Mouse (Mus musculus) embryonic facial prominence, embryonic 13.5 days (tissue): Measurements from ENCODE around the gene Dlg4. TPM values are rescaled to one million over a fixed set of nuclear protein-coding genes. Genes with fewer than 3 reads are reported as not detected.

ENCODE experiments used
- ATAC-seq: fragments of 200-750 bp; cut with Nextera tagmentation; 2 replicates; pipeline ENCODE4 v1.8.0; 2017; ENCODE audit warnings: low read depth; ENCODE audit not compliant: insufficient number of reproducible peaks, insufficient read depth, low FRiP score, low TSS enrichment
- H3K27ac ChIP-seq: fragments of 300-500 bp; sonication (generic); 2 replicates; pipeline ENCODE4 v1.5.1; 2015; ENCODE audit warnings: moderate library complexity, mild to moderate bottlenecking, inconsistent platforms
- H3K27me3 ChIP-seq: fragments of 300-500 bp; sonication (generic); 2 replicates; pipeline ENCODE4 v1.6.1; 2015; ENCODE audit warnings: mild to moderate bottlenecking, inconsistent platforms
- H3K36me3 ChIP-seq: fragments of 300-500 bp; sonication (generic); 2 replicates; pipeline ENCODE4 v1.6.1; 2015; ENCODE audit warnings: mild to moderate bottlenecking, inconsistent platforms
- H3K4me1 ChIP-seq: fragments of 300-500 bp; sonication (generic); 2 replicates; pipeline ENCODE4 v1.6.1; 2015; ENCODE audit warnings: inconsistent platforms
- H3K4me2 ChIP-seq: fragments of 300-500 bp; sonication (generic); 2 replicates; pipeline ENCODE4 v1.6.1; 2015; ENCODE audit warnings: moderate library complexity, mild to moderate bottlenecking, inconsistent platforms
- H3K4me3 ChIP-seq: fragments of 300-500 bp; sonication (generic); 2 replicates; pipeline ENCODE4 v1.5.1; 2015; ENCODE audit warnings: mild to moderate bottlenecking, inconsistent platforms
- H3K9ac ChIP-seq: fragments of 300-500 bp; sonication (generic); 2 replicates; pipeline ENCODE4 v1.6.1; 2015; ENCODE audit warnings: mild to moderate bottlenecking, inconsistent platforms
- H3K9me3 ChIP-seq: fragments of 300-500 bp; sonication (generic); 2 replicates; pipeline ENCODE4 v1.6.1; 2016; ENCODE audit warnings: inconsistent platforms
- WGBS: fragments of 180-500 bp; shearing (Covaris S2); methylation state at CpG from one replicate; pipeline ENCODE4 v1.1.7; 2015; ENCODE audit warnings: mixed read lengths; 5-methylcytosine and 5-hydroxymethylcytosine counted together
- microRNA counts: library from miRNA; unstranded; fragments of <30 nt; microRNA quantifications from one replicate; lab custom pipeline; 2016
- microRNA-seq: library from miRNA; unstranded; fragments of <30 nt; microRNA quantifications from one replicate; pipeline ENCODE4, GENCODE M21; 2016
- polyA plus RNA-seq: library from polyadenylated mRNA; unstranded; fragments of >200 nt; fragmentation: Nextera tagmentation; extraction: Ambion mirVana; gene quantifications from 2 replicates; pipeline ENCODE4 v1.2.1, GENCODE M21; 2015

The Dlg4 gene
- polyA plus RNA-seq, 1 experiment from 2014 or later: 13.1 TPM

DNA sequence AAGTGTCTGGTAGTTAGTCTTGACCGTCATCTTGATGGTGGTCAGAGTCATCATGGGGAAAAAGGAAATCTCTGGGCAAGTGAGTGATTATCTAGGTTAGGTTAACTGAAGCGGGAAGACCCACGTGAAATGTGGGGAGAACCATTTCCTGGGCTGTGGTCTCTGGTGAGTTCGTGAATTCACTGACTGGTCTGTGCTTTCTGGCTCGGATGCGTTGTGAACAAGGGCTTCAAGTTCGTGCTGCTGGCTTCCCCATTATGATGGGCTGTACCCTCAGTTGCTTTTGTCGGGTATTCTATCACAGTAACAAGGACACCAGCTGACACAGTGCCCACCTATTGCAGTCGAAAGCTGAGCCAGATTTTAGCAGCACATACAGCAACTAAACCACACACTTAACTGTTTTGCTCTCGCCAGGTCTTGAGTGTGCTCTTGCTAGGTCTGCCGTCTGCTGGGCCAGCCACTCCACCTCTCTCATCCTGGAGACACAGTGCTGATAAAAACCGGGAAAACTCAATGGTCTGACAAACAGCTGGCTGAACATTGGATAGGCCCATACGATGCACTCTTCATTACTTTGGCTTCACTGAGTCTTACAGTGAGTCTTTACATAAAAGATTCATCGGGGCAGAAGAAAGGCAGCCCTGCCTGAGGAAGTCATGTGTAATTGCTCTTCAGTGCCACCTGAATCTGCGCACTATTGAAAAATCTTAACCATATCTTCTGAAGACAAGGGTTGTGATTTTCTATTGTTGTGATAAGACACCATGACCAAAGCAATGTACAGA is 64.3 kb downstream of the Dlg4 start:
- WGBS: 84% methylated on average over 15 of the region's 15 CpGs
- Histone ChIP-seq H3K27ac (no peak overlapping the region), H3K4me1 (no peaks in the 10 kb centered on the region), H3K4me3 (no peak overlapping the region), H3K9me3 (no peaks in the 10 kb centered on the region), H3K9ac (no peak overlapping the region), H3K36me3 (no peaks in the 10 kb centered on the region), H3K4me2 (no peak overlapping the region), H3K27me3 (no peaks in the 10 kb centered on the region)
- no peak for ATAC-seq

- Histone ChIP-seq H3K4me3 (no peak overlapping the region), H3K27ac (no peak overlapping the region), H3K4me1 (no peaks in the 10 kb centered on the region), H3K4me2 (no peak overlapping the region), H3K27me3 (no peaks in the 10 kb centered on the region), H3K9me3 (0 out of 2 replicates have a peak, but pooled peaks cover 3% of the 10 kb centered on the region), H3K36me3 (no peaks in the 10 kb centered on the region), H3K9ac (no peak overlapping the region)
- ATAC-seq: no peak
- WGBS: 80% methylated on average over 8 of the region's 8 CpGs
Observed at GRCm38 (mm10) chr11:70084563-70084962, 67.8 kb downstream of the Dlg4 start.

DNA sequence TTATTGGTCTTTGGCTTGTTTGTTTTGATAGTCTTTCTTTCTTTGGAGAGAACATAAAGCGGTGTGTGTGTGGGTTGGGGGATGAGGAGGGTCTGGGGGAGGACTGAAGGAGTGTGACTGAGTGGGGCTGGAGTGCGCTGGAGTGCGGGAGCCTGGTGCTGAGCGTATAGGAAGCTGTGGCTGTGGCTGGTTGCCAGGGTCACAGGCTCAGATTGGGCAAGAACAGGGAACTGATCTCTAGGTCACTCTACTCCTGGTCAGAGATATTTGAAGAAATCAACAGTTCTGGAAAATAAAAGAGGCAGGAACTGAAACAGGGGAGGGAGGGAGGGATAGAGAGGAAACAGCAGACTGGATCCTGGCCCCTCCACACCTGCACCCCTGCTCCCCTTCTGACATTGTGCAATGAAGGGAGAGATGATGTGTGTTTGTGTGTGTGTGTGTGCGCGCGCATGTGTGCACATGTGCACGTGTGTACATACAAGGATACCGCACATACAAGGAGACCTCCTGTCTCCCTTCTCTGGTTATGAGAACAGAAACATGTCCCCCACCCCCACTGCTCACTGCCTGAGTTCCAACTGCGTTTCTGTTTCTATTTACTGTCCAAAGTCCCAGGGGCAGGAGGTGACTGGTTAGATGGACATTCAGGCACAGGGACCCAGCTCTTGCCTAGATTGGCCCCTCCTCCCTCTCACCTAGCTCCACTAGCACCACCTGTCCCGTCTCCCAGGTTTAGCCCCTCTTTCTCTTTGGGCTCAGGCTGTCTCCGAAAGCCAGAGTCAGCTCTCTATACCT is 75.4 kb downstream of the Dlg4 start, which contains the start of gene Asgr2:
TSS of gene Asgr2 (plus strand) at position 659 of the 798 bp plus-strand sequence.
- Histone ChIP-seq H3K4me3 (no peak within 1 kb of the TSS), H3K9me3 (0 out of 2 replicates have a peak, but pooled peaks cover 3% of the 10 kb centered on the region), H3K4me2 (no peak within 1 kb of the TSS), H3K9ac (no peak within 1 kb of the TSS), H3K36me3 (no peaks in the 10 kb centered on the region), H3K4me1 (no peaks in the 10 kb centered on the region), H3K27me3 (no peaks in the 10 kb centered on the region), H3K27ac (no peak within 1 kb of the TSS)
- 82% methylated on average over 12 of the region's 12 CpGs for WGBS
- ATAC-seq: no peak

MicroRNAs encoded within 50 kb of the gene (microRNA counts, 519-probe panel; counts per million panel counts)
- 236 counts per million, percentile 44 among the panel's probes with 10 or more counts for microRNA mmu-miR-324-3p (lab: Ali Mortazavi, UCI)
- microRNA mmu-miR-324-5p (lab: Ali Mortazavi, UCI): 3,473 counts per million, percentile 79 among the panel's probes with 10 or more counts

Small RNA genes lying within 50 kb of the gene (microRNA-seq; reads per million reads assigned to microRNA genes)
- gene Gm44349 (not detected), gene Mir324 (3,294 reads per million, percentile 86 among the genes with 10 or more reads in this experiment)

Other genes starting within 250 kb of the Dlg4 start
- gene Chrnb1, start 221.0 kb upstream of the Dlg4 start, polyA plus RNA-seq: 5.4 and 5.7 TPM in 2 replicates
- gene Fgf11, start 215.1 kb upstream of the Dlg4 start, polyA plus RNA-seq: 3.6 TPM in 2 replicates
- 4.0 and 4.7 TPM in 2 replicates for gene Tmem102, start 211.3 kb upstream of the Dlg4 start, polyA plus RNA-seq
- not detected in 2 replicates for gene Gm39566, start 201.6 kb upstream of the Dlg4 start, polyA plus RNA-seq
- gene Spem2, start 198.5 kb upstream of the Dlg4 start, polyA plus RNA-seq: not detected in 2 replicates
- gene Spem1, start 194.8 kb upstream of the Dlg4 start, polyA plus RNA-seq: 0.26 TPM in 1 of 2 replicates, not detected in the other
- gene Nlgn2, start 179.2 kb upstream of the Dlg4 start, polyA plus RNA-seq: 14.1 and 15.2 TPM in 2 replicates
- 358 and 423 TPM in 2 replicates for gene Tmem256, start 178.4 kb upstream of the Dlg4 start, polyA plus RNA-seq
- 145 and 154 TPM in 2 replicates for gene Plscr3, start 170.6 kb upstream of the Dlg4 start, polyA plus RNA-seq
- gene Tnk1, start 158.2 kb upstream of the Dlg4 start, polyA plus RNA-seq: 4.9 and 5.3 TPM in 2 replicates
- gene Tmem95, start 138.9 kb upstream of the Dlg4 start, polyA plus RNA-seq: not detected in 2 replicates
- gene Kctd11, start 135.5 kb upstream of the Dlg4 start, polyA plus RNA-seq: 3.8 and 4.4 TPM in 2 replicates
- gene Acap1, start 121.4 kb upstream of the Dlg4 start, polyA plus RNA-seq: 0.74 and 1.6 TPM in 2 replicates
- 14.8 and 15.6 TPM in 2 replicates for gene 2810408A11Rik, start 116.0 kb upstream of the Dlg4 start, polyA plus RNA-seq
- gene Neurl4, start 115.9 kb upstream of the Dlg4 start, polyA plus RNA-seq: 12.3 and 12.6 TPM in 2 replicates
- 79.5 and 85.5 TPM in 2 replicates for gene Gps2, start 103.1 kb upstream of the Dlg4 start, polyA plus RNA-seq
- gene Eif5a, start 95.0 kb upstream of the Dlg4 start, polyA plus RNA-seq: 1,558 and 1,689 TPM in 2 replicates
- 7.5 and 10.2 TPM in 2 replicates for gene Ybx2, start 81.1 kb upstream of the Dlg4 start, polyA plus RNA-seq
- gene Slc2a4, start 68.8 kb upstream of the Dlg4 start, polyA plus RNA-seq: 33.3 and 33.5 TPM in 2 replicates
- gene Cldn7, start 52.2 kb upstream of the Dlg4 start, polyA plus RNA-seq: 30.3 and 34.9 TPM in 2 replicates
- 30.0 and 30.9 TPM in 2 replicates for gene Ctdnep1, start 35.8 kb upstream of the Dlg4 start, polyA plus RNA-seq
- 125 and 127 TPM in 2 replicates for gene Elp5, start 34.4 kb upstream of the Dlg4 start, polyA plus RNA-seq
- gene Gabarap, start 25.8 kb upstream of the Dlg4 start, polyA plus RNA-seq: 511 and 542 TPM in 2 replicates
- 87.8 and 93.3 TPM in 2 replicates for gene Phf23, start 21.2 kb upstream of the Dlg4 start, polyA plus RNA-seq
- gene Dvl2, start 16.3 kb upstream of the Dlg4 start, polyA plus RNA-seq: 55.0 and 56.8 TPM in 2 replicates
- 78.2 and 82.3 TPM in 2 replicates for gene Acadvl, start 1.5 kb upstream of the Dlg4 start, polyA plus RNA-seq
- gene Asgr1, start 37.1 kb downstream of the Dlg4 start, polyA plus RNA-seq: 0.24 and 0.47 TPM in 2 replicates
- not detected in 2 replicates for gene Asgr2, start 75.7 kb downstream of the Dlg4 start, polyA plus RNA-seq
- 0.25 and 0.50 TPM in 2 replicates for gene Mgl2, start 113.4 kb downstream of the Dlg4 start, polyA plus RNA-seq
- gene Clec10a, start 139.3 kb downstream of the Dlg4 start, polyA plus RNA-seq: 1.3 TPM in 2 replicates
- 1.9 and 3.5 TPM in 2 replicates for gene Slc16a11, start 195.8 kb downstream of the Dlg4 start, polyA plus RNA-seq
- 9.8 and 13.0 TPM in 2 replicates for gene Slc16a13, start 204.1 kb downstream of the Dlg4 start, polyA plus RNA-seq
- 11.1 and 11.3 TPM in 2 replicates for gene Bcl6b, start 212.9 kb downstream of the Dlg4 start, polyA plus RNA-seq
- 188 and 200 TPM in 2 replicates for gene 0610010K14Rik, start 221.0 kb downstream of the Dlg4 start, polyA plus RNA-seq
- 11.7 and 13.9 TPM in 2 replicates for gene Gm21988, start 222.9 kb downstream of the Dlg4 start, polyA plus RNA-seq
- 168 and 170 TPM in 2 replicates for gene Rnasek, start 222.9 kb downstream of the Dlg4 start, polyA plus RNA-seq
- gene Alox12, start 238.4 kb downstream of the Dlg4 start, polyA plus RNA-seq: 6.7 and 7.6 TPM in 2 replicates